Mouse (Mus musculus) induced T-regulatory cell, adult 2 months (primary cell): ENCODE measurements around the gene Acsf3.
A peak's percentile ranks its signal among the peaks of the same experiment; 100 is the strongest.

Experiments used
- DNase-seq: peaks from one replicate; pipeline ENCODE4 v3.0.0-alpha.2; 2012; ENCODE audit warnings: low read depth

Acsf3 gene

GRCm38 (mm10) chr8:122811870-122812494 is 36.7 kb downstream of the Acsf3 start:
- DNase-seq, result no peak

GRCm38 (mm10) chr8:122812610-122813250 is 37.4 kb downstream of the Acsf3 start:
- no peak for DNase-seq

- DNase-seq, result no peak
Observed at GRCm38 (mm10) chr8:122814608-122815007, 39.3 kb downstream of the Acsf3 start.

- DNase-seq, result no peak
Observed at GRCm38 (mm10) chr8:122816965-122817364, 41.7 kb downstream of the Acsf3 start.

GRCm38 (mm10) chr8:122817724-122818496 is 42.6 kb downstream of the Acsf3 start:
- no peak for DNase-seq

GRCm38 (mm10) chr8:122819776-122820175 is 44.5 kb downstream of the Acsf3 start:
- DNase-seq, result no peak

- no peak for DNase-seq
Observed at GRCm38 (mm10) chr8:122824571-122824970, 49.3 kb downstream of the Acsf3 start.

- no peak for DNase-seq
Observed at GRCm38 (mm10) chr8:122824986-122825385, 49.7 kb downstream of the Acsf3 start.

- DNase-seq, result no peak
Observed at GRCm38 (mm10) chr8:122825408-122825807, 50.1 kb downstream of the Acsf3 start.

GRCm38 (mm10) chr8:122829396-122829795 is 54.1 kb downstream of the Acsf3 start:
- DNase-seq, result no peak

- DNase-seq, result peak; percentile 90
Observed at GRCm38 (mm10) chr8:122830349-122831061, 55.2 kb downstream of the Acsf3 start.

GRCm38 (mm10) chr8:122834416-122834815 is 59.1 kb downstream of the Acsf3 start:
- peak; percentile 17 for DNase-seq

- peak; percentile 85 for DNase-seq
Observed at GRCm38 (mm10) chr8:122834971-122835370, 59.7 kb downstream of the Acsf3 start.

GRCm38 (mm10) chr8:122836199-122836598 is 60.9 kb downstream of the Acsf3 start:
- no peak for DNase-seq

- DNase-seq, result no peak
Observed at GRCm38 (mm10) chr8:122836696-122837095, 61.4 kb downstream of the Acsf3 start.

- no peak for DNase-seq
Observed at GRCm38 (mm10) chr8:122844161-122844560, 68.9 kb downstream of the Acsf3 start.

- DNase-seq, result no peak
Observed at GRCm38 (mm10) chr8:122845662-122846061, 70.4 kb downstream of the Acsf3 start.

- peak; percentile 31 for DNase-seq
Observed at GRCm38 (mm10) chr8:122847829-122848561, 72.7 kb downstream of the Acsf3 start, which contains the start of gene Cdh15. Gene Cdh15, plus strand, starts transcription at chr8:122847966.

- no peak for DNase-seq
Observed at GRCm38 (mm10) chr8:122849152-122849910, 74.0 kb downstream of the Acsf3 start.

GRCm38 (mm10) chr8:122850641-122851240 is 75.5 kb downstream of the Acsf3 start:
- no peak for DNase-seq
